Mouse (Mus musculus) kidney, embryonic 16.5 days (tissue): Measurements from ENCODE around the gene Zfp513. TPM values are rescaled to one million over a fixed set of nuclear protein-coding genes. Genes with fewer than 3 reads are reported as not detected.
A peak's percentile ranks its signal among the peaks of the same experiment; 100 is the strongest.

Experiments used
- ATAC-seq: fragments of 200-750 bp; cut with Nextera tagmentation; 2 replicates; pipeline ENCODE4 v1.8.0; 2017; ENCODE audit warnings: moderate TSS enrichment; ENCODE audit not compliant: low FRiP score, low TSS enrichment
- H3K27ac ChIP-seq: fragments of 300-500 bp; sonication (generic); 2 replicates; pipeline ENCODE4 v1.5.1; 2014; ENCODE audit warnings: low read length
- H3K27me3 ChIP-seq: fragments of 300-500 bp; sonication (generic); 2 replicates; pipeline ENCODE4 v1.6.1; 2014; ENCODE audit warnings: low read length, control low read depth, mixed read lengths; ENCODE audit not compliant: insufficient read depth
- H3K36me3 ChIP-seq: fragments of 300-500 bp; sonication (generic); 2 replicates; pipeline ENCODE4 v1.6.1; 2014; ENCODE audit warnings: low read length, control low read depth, mixed read lengths; ENCODE audit not compliant: insufficient read depth
- H3K4me1 ChIP-seq: fragments of 300-500 bp; sonication (generic); 2 replicates; pipeline ENCODE4 v1.6.1; 2014; ENCODE audit warnings: low read length, control low read depth, mixed read lengths; ENCODE audit not compliant: insufficient read depth
- H3K4me2 ChIP-seq: fragments of 300-500 bp; sonication (generic); replicated peaks from 2 replicates; pipeline ENCODE4 v1.6.1; 2014; ENCODE audit warnings: low read depth, low read length
- H3K4me3 ChIP-seq: fragments of 300-500 bp; sonication (generic); 2 replicates; pipeline ENCODE4 v1.5.1; 2014; ENCODE audit warnings: mild to moderate bottlenecking, low read length
- H3K9ac ChIP-seq: fragments of 300-500 bp; sonication (generic); replicated peaks from 2 replicates; pipeline ENCODE4 v1.6.1; 2014; ENCODE audit warnings: low read length
- H3K9me3 ChIP-seq: fragments of 300-500 bp; sonication (generic); 2 replicates; pipeline ENCODE4 v1.6.1; 2016; ENCODE audit warnings: low read length, control low read depth
- WGBS: fragments of 180-500 bp; shearing (Covaris S2); extraction: QIAGEN DNeasy Blood & Tissue Kit; methylation state at CpG from one replicate; pipeline ENCODE4 v1.1.7; 2014; 5-methylcytosine and 5-hydroxymethylcytosine counted together
- polyA plus RNA-seq: library from polyadenylated mRNA; unstranded; fragments of >200 nt; fragmentation: Nextera tagmentation; extraction: Ambion mirVana; gene quantifications from 2 replicates; pipeline ENCODE4 v1.2.1, GENCODE M21; 2015

The Zfp513 gene
- polyA plus RNA-seq, result 9.9 and 10.9 TPM in 2 replicates

- Histone ChIP-seq H3K4me1 (peaks cover 21% of the 10 kb centered on the region), H3K36me3 (peaks cover 73% of the 10 kb centered on the region)
- peak; percentile 98 for ATAC-seq
Measured at GRCm38 (mm10) chr5:31201742-31202590, at the start of gene Zfp513. TSS of gene Zfp513 (minus strand) at chr5:31202303.

GRCm38 (mm10) chr5:31251541-31252101 lies 49.5 kb upstream of the Zfp513 start, which contains the start of gene Krtcap3:
TSS of gene Krtcap3 (plus strand) at chr5:31251691.
- H3K36me3 ChIP-seq, result peaks cover 55% of the 10 kb centered on the region
- no peaks in the 10 kb centered on the region for H3K27me3 ChIP-seq
- H3K27ac ChIP-seq, result peak within 1 kb of the TSS; percentile 68; the same call in 1 of the 2 replicates
- H3K9me3 ChIP-seq, result no peaks in the 10 kb centered on the region
- H3K4me2 ChIP-seq, result peak within 1 kb of the TSS; percentile 64
- 0 out of 2 replicates have a peak, but pooled peaks cover 4% of the 10 kb centered on the region for H3K4me1 ChIP-seq
- 16% methylated on average over 47 of the region's 47 CpGs for WGBS
- H3K4me3 ChIP-seq, result peak within 1 kb of the TSS; percentile 50
- ATAC-seq, result peak; percentile 88
- peak within 1 kb of the TSS; percentile 70 for H3K9ac ChIP-seq

More at GRCm38 (mm10) chr5:31201742-31202590, at the start of gene Zfp513:
- peak within 1 kb of the TSS; percentile 93 for H3K27ac ChIP-seq
- under 1% methylated on average over 53 of the region's 53 CpGs for WGBS
- H3K4me3 ChIP-seq, result peak within 1 kb of the TSS; percentile 75
- H3K27me3 ChIP-seq, result no peaks in the 10 kb centered on the region
- H3K9me3 ChIP-seq, result peaks cover 6% of the 10 kb centered on the region
- peak within 1 kb of the TSS; percentile 84 for H3K9ac ChIP-seq
- H3K4me2 ChIP-seq, result peak within 1 kb of the TSS; percentile 87

DNA sequence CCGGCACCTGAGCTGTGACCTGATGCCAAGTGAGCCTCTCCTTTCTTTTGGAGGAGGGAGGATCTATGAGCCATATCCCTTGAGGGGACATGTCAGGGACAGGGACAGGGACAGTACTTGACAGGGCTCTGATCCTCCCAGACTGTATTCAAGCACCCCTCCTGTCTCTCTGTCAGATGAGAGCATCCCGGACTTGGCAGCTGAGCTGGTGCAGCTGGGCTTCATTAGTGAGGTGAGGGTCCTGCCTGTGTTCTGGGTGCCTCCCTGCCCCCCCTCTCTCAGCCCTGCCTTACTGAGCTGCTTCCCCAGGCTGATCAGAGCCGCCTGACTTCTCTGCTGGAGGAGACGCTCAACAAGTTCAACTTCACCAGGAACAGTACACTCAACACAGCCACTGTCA lies 48.6 kb upstream of the Zfp513 start:
- no peak overlapping the region for H3K27ac ChIP-seq
- no peaks in the 10 kb centered on the region for H3K27me3 ChIP-seq
- H3K36me3 ChIP-seq, result peaks cover 58% of the 10 kb centered on the region
- peak; percentile 7 for ATAC-seq
- H3K4me1 ChIP-seq, result 0 out of 2 replicates have a peak, but pooled peaks cover 4% of the 10 kb centered on the region
- H3K4me3 ChIP-seq, result no peak overlapping the region
- H3K9ac ChIP-seq, result no peak overlapping the region
- no peaks in the 10 kb centered on the region for H3K9me3 ChIP-seq
- 47% methylated on average over 4 of the region's 4 CpGs for WGBS
- H3K4me2 ChIP-seq, result no peak overlapping the region

DNA sequence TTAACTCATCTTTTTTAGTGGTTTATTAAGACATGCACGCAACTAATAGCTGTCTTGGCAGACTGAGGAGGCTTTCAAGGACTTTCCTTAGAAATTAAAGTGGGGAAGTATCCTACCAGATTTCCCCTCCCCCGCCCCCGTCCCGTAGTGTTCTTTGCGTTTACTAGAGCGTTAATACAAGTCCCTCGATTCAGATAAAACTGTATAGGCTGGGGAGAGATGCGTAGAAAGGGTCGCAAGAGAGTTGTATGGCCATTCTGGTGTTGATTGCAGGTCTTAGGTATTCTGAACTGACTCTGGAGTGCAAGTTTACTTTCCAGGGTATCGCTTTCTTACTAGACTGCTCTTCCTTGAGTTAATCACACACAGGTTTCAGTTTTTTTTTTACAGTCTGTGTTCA lies 40.1 kb upstream of the Zfp513 start:
- WGBS, result 21% methylated on average over 10 of the region's 10 CpGs

GRCm38 (mm10) chr5:31241522-31242034 lies 39.5 kb upstream of the Zfp513 start:
- Histone ChIP-seq H3K4me1 (peaks cover 12% of the 10 kb centered on the region), H3K4me3 (peak overlapping the region; percentile 84), H3K27ac (peak overlapping the region; percentile 96), H3K9me3 (0 out of 2 replicates have a peak, but pooled peaks cover 1% of the 10 kb centered on the region), H3K4me2 (peak overlapping the region; percentile 83), H3K36me3 (peaks cover 26% of the 10 kb centered on the region), H3K27me3 (no peaks in the 10 kb centered on the region), H3K9ac (peak overlapping the region; percentile 98)
- WGBS, result under 1% methylated on average over 13 of the region's 13 CpGs
- no peak for ATAC-seq

More for the DNA sequence above, 40.1 kb upstream of the Zfp513 start:
- H3K9me3 ChIP-seq, result no peaks in the 10 kb centered on the region
- no peaks in the 10 kb centered on the region for H3K27me3 ChIP-seq
- peak overlapping the region; percentile 84 for H3K4me3 ChIP-seq
- H3K9ac ChIP-seq, result peak overlapping the region; percentile 98
- H3K27ac ChIP-seq, result no peak overlapping the region
- peaks cover 31% of the 10 kb centered on the region for H3K36me3 ChIP-seq
- H3K4me1 ChIP-seq, result peaks cover 12% of the 10 kb centered on the region
- no peak for ATAC-seq
- peak overlapping the region; percentile 83 for H3K4me2 ChIP-seq

- Histone ChIP-seq H3K27me3 (no peaks in the 10 kb centered on the region), H3K36me3 (peaks cover 21% of the 10 kb centered on the region), H3K4me3 (peak within 1 kb of the TSS; percentile 84), H3K4me2 (peak within 1 kb of the TSS; percentile 83), H3K27ac (peak within 1 kb of the TSS; percentile 96), H3K4me1 (peaks cover 12% of the 10 kb centered on the region), H3K9ac (peak within 1 kb of the TSS; percentile 98), H3K9me3 (0 out of 2 replicates have a peak, but pooled peaks cover 2% of the 10 kb centered on the region)
- ATAC-seq, result peak; percentile 99
- WGBS, result under 1% methylated on average over 91 of the region's 103 CpGs
Measured at GRCm38 (mm10) chr5:31240637-31241521, 38.8 kb upstream of the Zfp513 start, which contains the start of the genes Nrbp1 and Gm9970. TSS of gene Nrbp1 (plus strand) at chr5:31240864. TSS of gene Gm9970 (minus strand) at chr5:31241232.

DNA sequence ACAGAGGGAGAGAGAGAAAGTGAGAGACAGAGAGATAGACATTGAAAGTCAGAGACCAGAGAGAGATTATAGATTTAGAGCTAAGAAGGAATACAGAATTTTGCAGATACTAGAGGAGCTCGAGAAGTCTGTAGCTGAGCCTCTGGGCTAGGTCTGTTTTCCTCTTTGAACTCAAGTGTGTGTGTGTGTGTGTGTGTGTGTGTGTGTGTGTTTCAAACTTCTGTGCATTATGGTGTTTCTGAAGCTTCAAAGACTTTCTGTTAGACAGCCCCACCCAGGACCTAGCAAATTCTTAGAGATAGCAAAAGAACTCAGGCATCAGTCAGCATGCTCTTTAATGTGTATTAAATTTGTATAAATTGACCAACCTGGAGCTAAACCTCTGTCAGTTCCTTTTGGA lies 24.5 kb upstream of the Zfp513 start:
- Histone ChIP-seq H3K9ac (no peak overlapping the region), H3K9me3 (no peaks in the 10 kb centered on the region), H3K4me3 (no peak overlapping the region), H3K4me2 (no peak overlapping the region), H3K36me3 (no peaks in the 10 kb centered on the region), H3K27me3 (no peaks in the 10 kb centered on the region), H3K27ac (no peak overlapping the region), H3K4me1 (no peaks in the 10 kb centered on the region)
- 70% methylated on average over 1 of the region's 1 CpGs for WGBS
- ATAC-seq, result no peak

DNA sequence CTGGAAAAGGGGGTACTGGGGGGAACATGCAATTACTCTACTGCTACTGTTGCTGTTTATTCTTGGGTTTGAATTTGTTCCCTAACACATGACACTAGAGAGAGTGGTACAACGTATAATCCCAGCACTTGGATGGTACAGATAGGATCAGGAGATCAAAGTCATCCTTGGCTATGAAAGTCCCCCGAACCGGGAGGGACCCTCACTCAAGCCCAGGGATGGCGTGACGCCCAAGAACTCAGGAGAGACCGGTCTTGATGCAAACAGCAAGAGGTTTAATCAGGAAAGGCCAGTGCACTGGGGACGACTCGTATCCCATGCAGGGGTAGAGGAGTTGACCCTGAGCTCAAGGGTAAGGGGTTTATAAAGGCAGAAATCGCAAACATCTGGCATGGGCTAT lies 20.6 kb upstream of the Zfp513 start:
- H3K4me2 ChIP-seq, result no peak overlapping the region
- no peaks in the 10 kb centered on the region for H3K9me3 ChIP-seq
- no peaks in the 10 kb centered on the region for H3K36me3 ChIP-seq
- H3K4me1 ChIP-seq, result peaks cover 8% of the 10 kb centered on the region
- 93% methylated on average over 9 of the region's 9 CpGs for WGBS
- no peak overlapping the region for H3K27ac ChIP-seq
- H3K4me3 ChIP-seq, result no peak overlapping the region
- no peak overlapping the region for H3K9ac ChIP-seq
- H3K27me3 ChIP-seq, result no peaks in the 10 kb centered on the region
- no peak for ATAC-seq
